Mouse (Mus musculus) stomach, embryonic 14.5 days (tissue): ENCODE measurements around the gene Brinp3. TPM values are rescaled to one million over a fixed set of nuclear protein-coding genes. Genes with fewer than 3 reads are reported as not detected.

ENCODE experiments used
- ATAC-seq: fragments of 200-750 bp; cut with Nextera tagmentation; 2 replicates; pipeline ENCODE4 v1.8.0; 2017; ENCODE audit warnings: low read depth, moderate TSS enrichment; ENCODE audit not compliant: insufficient number of reproducible peaks, insufficient read depth, low FRiP score
- H3K27ac ChIP-seq: fragments of 300-500 bp; sonication (generic); 2 replicates; pipeline ENCODE4 v1.5.1; 2014; ENCODE audit warnings: mild to moderate bottlenecking, low read length, moderate library complexity, mixed read lengths
- H3K27me3 ChIP-seq: fragments of 300-500 bp; sonication (generic); 2 replicates; pipeline ENCODE4 v1.6.1; 2014; ENCODE audit warnings: low read length, control low read depth, mixed read lengths; ENCODE audit not compliant: control insufficient read depth, insufficient read depth
- H3K36me3 ChIP-seq: fragments of 300-500 bp; sonication (generic); 2 replicates; pipeline ENCODE4 v1.6.1; 2014; ENCODE audit warnings: mild to moderate bottlenecking, control low read depth, low read length, moderate library complexity, mixed read lengths; ENCODE audit not compliant: control insufficient read depth, insufficient read depth
- H3K4me1 ChIP-seq: fragments of 300-500 bp; sonication (generic); 2 replicates; pipeline ENCODE4 v1.6.1; 2014; ENCODE audit warnings: low read length, control low read depth, mixed read lengths; ENCODE audit not compliant: control insufficient read depth, insufficient read depth
- H3K4me2 ChIP-seq: fragments of 300-500 bp; sonication (generic); replicated peaks from 2 replicates; pipeline ENCODE4 v1.6.1; 2014; ENCODE audit warnings: low read depth, low read length, control low read depth
- H3K4me3 ChIP-seq: fragments of 300-500 bp; sonication (generic); 2 replicates; pipeline ENCODE4 v1.5.1; 2014; ENCODE audit warnings: low read depth, low read length, control low read depth
- H3K9ac ChIP-seq: fragments of 300-500 bp; sonication (generic); replicated peaks from 2 replicates; pipeline ENCODE4 v1.6.1; 2014; ENCODE audit warnings: low read depth, mild to moderate bottlenecking, control low read depth, low read length, moderate library complexity, mixed read lengths
- H3K9me3 ChIP-seq: fragments of 300-500 bp; sonication (generic); 2 replicates; pipeline ENCODE4 v1.6.1; 2016; ENCODE audit warnings: low read depth, low read length, control low read depth; ENCODE audit not compliant: control insufficient read depth
- WGBS: fragments of 180-500 bp; shearing (Covaris S2); extraction: QIAGEN DNeasy Blood & Tissue Kit; methylation state at CpG from one replicate; pipeline ENCODE4 v1.1.7; 2014; 5-methylcytosine and 5-hydroxymethylcytosine counted together
- polyA plus RNA-seq: library from polyadenylated mRNA; unstranded; fragments of >200 nt; fragmentation: Nextera tagmentation; extraction: Ambion mirVana; gene quantifications from 2 replicates; pipeline ENCODE4 v1.2.1, GENCODE M21; 2014

Brinp3 gene
- polyA plus RNA-seq: 5.3 and 5.8 TPM in 2 replicates

DNA sequence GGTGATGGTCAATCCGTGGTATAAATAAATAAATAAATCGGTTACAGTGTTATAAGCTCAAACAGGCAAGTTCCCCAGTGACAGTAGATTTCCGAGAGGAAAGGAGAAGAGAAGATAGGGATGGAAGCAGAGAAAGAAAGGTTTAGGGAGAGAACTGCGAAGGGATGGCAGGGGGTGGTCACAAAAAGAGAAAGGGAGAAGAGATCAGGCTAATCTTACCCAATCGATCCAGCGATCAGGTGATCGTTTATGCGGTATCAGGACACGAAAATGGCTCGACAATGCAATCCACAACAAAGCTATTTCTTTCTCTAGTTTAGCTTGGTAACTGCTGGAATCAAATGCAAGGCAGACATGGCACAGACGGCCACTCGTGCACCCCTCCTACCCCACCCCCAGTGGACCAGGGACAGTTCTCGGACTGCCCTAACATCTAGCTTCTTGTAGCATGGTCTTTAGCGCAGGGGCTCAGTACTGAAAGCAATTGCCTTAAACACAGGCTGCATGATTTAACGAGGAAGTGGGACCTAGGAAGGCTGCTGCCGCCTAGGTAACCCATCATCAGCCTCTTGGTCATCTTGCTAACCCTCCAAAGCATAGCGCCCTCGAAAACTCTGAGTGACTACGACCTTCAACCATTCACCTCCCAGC, at the start of gene Brinp3:
Brinp3 (plus strand) TSS at position 80 of the 651 bp plus-strand sequence.
- 2% methylated on average over 19 of the region's 19 CpGs for WGBS
- ATAC-seq: no peak
- H3K4me1 ChIP-seq: no peaks in the 10 kb centered on the region; the same call in 1 of the 2 replicates
- H3K9ac ChIP-seq: no peak within 1 kb of the TSS
- no peaks in the 10 kb centered on the region for H3K36me3 ChIP-seq
- no peak within 1 kb of the TSS for H3K27ac ChIP-seq
- peak within 1 kb of the TSS; percentile 33 for H3K4me3 ChIP-seq
- peaks cover 10% of the 10 kb centered on the region for H3K27me3 ChIP-seq
- H3K9me3 ChIP-seq: no peaks in the 10 kb centered on the region
- H3K4me2 ChIP-seq: peak within 1 kb of the TSS; percentile 64

DNA sequence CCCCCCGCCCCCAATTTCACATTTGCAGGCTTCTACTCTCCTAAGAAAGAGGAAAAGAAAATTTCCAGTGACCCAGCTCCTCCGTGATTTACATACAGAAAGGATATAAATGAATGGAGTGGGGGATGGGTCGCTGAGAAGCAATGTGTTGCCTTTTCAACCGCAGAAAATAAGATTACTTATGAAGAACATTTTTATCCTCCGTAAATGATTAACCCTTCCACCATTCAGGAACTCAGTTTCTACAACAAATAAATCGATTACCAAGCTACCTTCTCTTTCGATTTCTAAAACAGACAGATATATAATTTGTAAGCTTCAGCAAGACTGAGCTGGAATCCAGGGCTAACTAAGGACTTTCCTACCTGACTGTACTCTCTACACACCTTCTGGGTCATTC, 339 bp upstream of the Brinp3 start:
- Histone ChIP-seq H3K27me3 (peaks cover 10% of the 10 kb centered on the region), H3K9ac (no peak overlapping the region), H3K36me3 (no peaks in the 10 kb centered on the region), H3K9me3 (no peaks in the 10 kb centered on the region), H3K27ac (no peak overlapping the region), H3K4me2 (peak overlapping the region; percentile 64), H3K4me3 (peak overlapping the region; percentile 33), H3K4me1 (no peaks in the 10 kb centered on the region; the same call in 1 of the 2 replicates)
- 10% methylated on average over 7 of the region's 7 CpGs for WGBS
- ATAC-seq: no peak

DNA sequence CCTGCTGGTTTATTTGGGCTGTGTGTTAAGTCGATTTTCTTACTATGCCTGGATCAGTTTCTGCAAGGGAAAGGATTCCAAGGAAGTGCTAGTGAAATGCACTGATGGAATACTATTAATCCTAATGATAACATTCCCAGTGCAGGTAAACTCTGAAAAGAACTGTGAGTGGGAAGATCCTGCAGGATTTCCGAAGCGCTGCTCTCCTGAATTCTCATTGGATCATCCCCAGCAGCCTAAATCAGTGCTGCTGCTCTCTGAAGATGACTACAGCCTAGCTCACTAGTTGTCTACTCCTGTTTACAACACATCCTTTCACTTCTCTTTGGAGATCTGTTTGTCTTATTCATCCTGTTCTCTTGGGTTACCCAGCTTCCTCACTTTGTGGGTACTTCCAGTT, 826 bp downstream of the Brinp3 start:
- Histone ChIP-seq H3K4me1 (no peaks in the 10 kb centered on the region; the same call in 1 of the 2 replicates), H3K36me3 (no peaks in the 10 kb centered on the region), H3K9ac (no peak overlapping the region), H3K27me3 (peaks cover 10% of the 10 kb centered on the region), H3K4me3 (peak overlapping the region; percentile 33), H3K9me3 (no peaks in the 10 kb centered on the region), H3K27ac (no peak overlapping the region), H3K4me2 (peak overlapping the region; percentile 64)
- 6% methylated on average over 3 of the region's 3 CpGs for WGBS
- no peak for ATAC-seq

GRCm38 (mm10) chr1:146497381-146498081, 3.0 kb downstream of the Brinp3 start:
- no peaks in the 10 kb centered on the region for H3K9me3 ChIP-seq
- H3K9ac ChIP-seq: no peak overlapping the region
- under 1% methylated on average over 28 of the region's 28 CpGs for WGBS
- H3K4me1 ChIP-seq: no peaks in the 10 kb centered on the region; the same call in 1 of the 2 replicates
- peak; percentile 60 for ATAC-seq
- peak overlapping the region; percentile 71 for H3K4me2 ChIP-seq
- H3K36me3 ChIP-seq: no peaks in the 10 kb centered on the region
- H3K4me3 ChIP-seq: peak overlapping the region; percentile 44
- no peak overlapping the region for H3K27ac ChIP-seq
- H3K27me3 ChIP-seq: peaks cover 10% of the 10 kb centered on the region

DNA sequence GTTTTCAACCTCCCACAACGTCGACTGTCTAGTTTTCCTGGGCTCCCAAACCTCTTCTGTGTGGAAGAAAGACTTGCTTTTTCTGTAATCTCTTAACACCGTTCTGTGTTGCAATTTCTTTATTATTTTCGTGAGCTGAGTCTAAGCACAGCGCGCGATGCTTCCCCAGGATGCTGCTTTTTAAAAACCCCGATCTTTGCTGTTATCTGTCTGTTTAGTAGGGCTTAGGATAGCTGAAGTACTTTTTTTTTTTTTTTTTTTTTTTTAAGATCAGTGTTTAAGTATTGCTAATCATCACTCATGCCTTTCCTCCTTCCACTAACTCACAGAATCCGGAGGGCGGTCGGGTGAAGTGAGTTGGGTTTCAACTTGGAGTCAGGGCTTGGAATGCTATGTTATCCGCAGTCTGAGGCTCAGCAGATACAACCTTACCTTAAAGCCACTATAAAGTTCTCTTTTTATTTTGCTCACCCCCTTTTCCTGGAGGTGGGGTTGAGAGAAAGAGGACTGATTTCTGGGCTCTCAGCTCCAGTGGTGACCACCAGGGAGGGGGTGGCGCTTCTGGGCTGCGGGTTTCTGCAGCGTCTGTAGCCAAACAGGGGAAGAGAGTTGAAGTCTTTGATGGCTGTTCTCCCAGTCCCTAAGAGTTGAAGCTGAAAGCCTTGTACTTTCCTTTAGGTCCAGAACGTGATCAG, 3.7 kb downstream of the Brinp3 start:
- Histone ChIP-seq H3K9me3 (no peaks in the 10 kb centered on the region), H3K9ac (no peak overlapping the region), H3K4me2 (peak overlapping the region; percentile 71), H3K36me3 (no peaks in the 10 kb centered on the region), H3K4me3 (peak overlapping the region; percentile 44), H3K27ac (no peak overlapping the region), H3K4me1 (no peaks in the 10 kb centered on the region; the same call in 1 of the 2 replicates), H3K27me3 (peaks cover 10% of the 10 kb centered on the region)
- peak; percentile 34; the same call in 1 of the 2 replicates for ATAC-seq
- WGBS: 1% methylated on average over 16 of the region's 16 CpGs

DNA sequence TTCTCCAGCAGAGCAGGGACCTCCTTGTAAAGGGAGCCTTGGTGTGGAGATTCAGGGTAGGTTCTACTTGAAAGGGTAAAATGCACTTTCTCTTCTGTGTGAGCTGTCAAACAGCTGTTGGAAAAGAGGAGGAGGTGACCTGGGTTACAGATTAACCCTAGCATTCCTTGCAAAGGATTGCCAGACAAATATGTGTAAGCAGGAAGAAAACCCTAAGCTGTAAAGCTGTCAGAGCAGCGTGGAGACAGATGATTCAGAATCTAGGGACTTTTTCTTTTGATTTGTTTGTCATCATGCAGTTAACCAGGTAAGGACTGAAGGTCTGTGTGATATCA, 4.2 kb downstream of the Brinp3 start:
- Histone ChIP-seq H3K27ac (no peak overlapping the region), H3K4me3 (peak overlapping the region; percentile 44), H3K4me1 (no peaks in the 10 kb centered on the region; the same call in 1 of the 2 replicates), H3K9ac (no peak overlapping the region), H3K27me3 (peaks cover 10% of the 10 kb centered on the region), H3K36me3 (no peaks in the 10 kb centered on the region), H3K4me2 (peak overlapping the region; percentile 71), H3K9me3 (no peaks in the 10 kb centered on the region)
- ATAC-seq: no peak; the same call in 1 of the 2 replicates
- WGBS: 6% methylated on average over 1 of the region's 1 CpGs

- Histone ChIP-seq H3K27ac (no peak overlapping the region), H3K9me3 (no peaks in the 10 kb centered on the region), H3K9ac (no peak overlapping the region), H3K4me3 (no peak overlapping the region), H3K4me2 (no peak overlapping the region), H3K27me3 (no peaks in the 10 kb centered on the region), H3K36me3 (no peaks in the 10 kb centered on the region), H3K4me1 (no peaks in the 10 kb centered on the region)
- WGBS: 69% methylated on average over 2 of the region's 2 CpGs
- no peak for ATAC-seq
Measured at GRCm38 (mm10) chr1:146515377-146515776, 20.8 kb downstream of the Brinp3 start.

DNA sequence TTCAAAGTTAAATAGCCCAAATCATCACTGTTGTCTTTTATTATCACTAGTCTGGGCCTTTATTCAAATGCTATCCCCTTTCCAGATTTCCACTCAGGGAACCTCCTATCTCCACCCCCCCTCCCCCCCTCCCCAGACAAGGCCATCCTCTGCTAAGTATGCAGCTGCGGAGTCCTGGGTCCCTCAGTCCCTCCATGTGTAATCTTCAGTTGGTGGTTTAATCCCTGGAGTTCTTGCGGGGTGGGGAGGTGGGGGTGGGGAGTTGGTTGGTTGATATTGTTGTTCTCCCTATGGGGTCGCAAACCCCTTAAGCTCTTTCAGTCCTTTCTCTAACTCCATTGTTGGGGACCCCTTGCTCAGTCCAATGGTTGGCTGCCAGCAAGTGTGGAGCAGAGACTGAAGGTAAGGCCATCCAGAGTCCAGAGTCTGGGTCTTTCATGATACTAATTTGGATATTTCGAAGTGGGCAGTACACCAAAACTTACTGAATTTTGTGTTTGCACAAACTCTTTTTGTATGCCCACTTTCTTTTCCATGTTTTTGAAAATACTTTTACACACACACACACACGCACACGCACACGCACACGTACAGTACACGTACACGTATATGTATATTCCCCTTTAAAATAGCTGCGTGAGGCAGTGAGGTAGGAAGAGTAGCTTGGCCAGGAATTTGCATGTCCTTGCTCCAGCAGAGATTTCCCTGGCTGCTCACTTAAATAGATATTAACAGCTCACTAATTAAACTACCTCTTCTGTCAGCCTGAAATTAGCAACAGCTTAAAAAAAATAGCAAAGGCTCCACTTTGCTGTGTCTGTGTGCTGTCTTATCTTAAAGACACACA, 29.4 kb downstream of the Brinp3 start:
- no peaks in the 10 kb centered on the region for H3K9me3 ChIP-seq
- no peak overlapping the region for H3K4me2 ChIP-seq
- no peaks in the 10 kb centered on the region for H3K27me3 ChIP-seq
- no peak overlapping the region for H3K9ac ChIP-seq
- no peak overlapping the region for H3K4me3 ChIP-seq
- no peak overlapping the region for H3K27ac ChIP-seq
- no peak for ATAC-seq
- H3K36me3 ChIP-seq: no peaks in the 10 kb centered on the region
- H3K4me1 ChIP-seq: no peaks in the 10 kb centered on the region
- 74% methylated on average over 11 of the region's 11 CpGs for WGBS
